Mouse (Mus musculus) embryonic facial prominence, embryonic 10.5 days (tissue): ENCODE data around the gene Wnk4. TPM values are rescaled to one million over a fixed set of nuclear protein-coding genes. Genes with fewer than 3 reads are reported as not detected.

ENCODE experiments used
- DNase-seq: peaks from one replicate; pipeline ENCODE4 v3.0.0-alpha.2; 2017; ENCODE audit warnings: low spot score
- H3K27ac ChIP-seq: fragments of 300-500 bp; sonication (generic); replicated peaks from 2 replicates; pipeline ENCODE4 v1.5.1; 2016; ENCODE audit warnings: mild to moderate bottlenecking
- H3K27me3 ChIP-seq: fragments of 300-500 bp; sonication (generic); replicated peaks from 2 replicates; pipeline ENCODE4 v1.6.1; 2016; ENCODE audit warnings: low read depth, mild to moderate bottlenecking; ENCODE audit not compliant: poor library complexity, severe bottlenecking
- H3K36me3 ChIP-seq: fragments of 300-500 bp; sonication (generic); replicated peaks from 2 replicates; pipeline ENCODE4 v1.6.1; 2016; ENCODE audit warnings: mild to moderate bottlenecking, moderate library complexity
- H3K4me1 ChIP-seq: fragments of 300-500 bp; sonication (generic); 2 replicates; pipeline ENCODE4 v1.6.1; 2016
- H3K4me3 ChIP-seq: fragments of 300-500 bp; sonication (generic); 2 replicates; pipeline ENCODE4 v1.5.1; 2016; ENCODE audit warnings: mild to moderate bottlenecking, moderate library complexity
- H3K9me3 ChIP-seq: fragments of 300-500 bp; sonication (generic); 2 replicates; pipeline ENCODE4 v1.6.1; 2016; ENCODE audit warnings: mild to moderate bottlenecking
- WGBS: fragments of 180-500 bp; shearing (Covaris S2); methylation state at CpG from one replicate; pipeline ENCODE4 v1.1.7; 2016; 5-methylcytosine and 5-hydroxymethylcytosine counted together
- polyA plus RNA-seq: library from polyadenylated mRNA; unstranded; fragments of >200 nt; fragmentation: Nextera tagmentation; extraction: Ambion mirVana; gene quantifications from 2 replicates; pipeline ENCODE4 v1.2.1, GENCODE M21; 2016

Gene Wnk4
- polyA plus RNA-seq, 1 experiment from 2014 or later = 8.3 TPM

- Histone ChIP-seq H3K27ac (no peak overlapping the region), H3K4me3 (peak overlapping the region; percentile 70), H3K27me3 (peaks cover 81% of the 10 kb centered on the region), H3K9me3 (no peaks in the 10 kb centered on the region), H3K4me1 (peaks cover 68% of the 10 kb centered on the region), H3K36me3 (peaks cover 3% of the 10 kb centered on the region; the same call in 1 of the 2 replicates)
- WGBS = 4% methylated on average over 3 of the region's 3 CpGs
- no peak for DNase-seq
Observed at GRCm38 (mm10) chr11:101263989-101264280, 3.6 kb downstream of the Wnk4 start.

- no peaks in the 10 kb centered on the region for H3K36me3 ChIP-seq
- DNase-seq = peak; percentile 64
- 2% methylated on average over 31 of the region's 31 CpGs for WGBS
- H3K4me3 ChIP-seq = peak overlapping the region; percentile 53
- H3K27ac ChIP-seq = peak overlapping the region; percentile 5; the same call in 1 of the 2 replicates
- H3K27me3 ChIP-seq = peaks cover 85% of the 10 kb centered on the region
- H3K9me3 ChIP-seq = no peaks in the 10 kb centered on the region
- H3K4me1 ChIP-seq = peaks cover 65% of the 10 kb centered on the region
Observed at GRCm38 (mm10) chr11:101264954-101265471, 4.6 kb downstream of the Wnk4 start.

GRCm38 (mm10) chr11:101265906-101266305, 5.5 kb downstream of the Wnk4 start:
- no peaks in the 10 kb centered on the region for H3K36me3 ChIP-seq
- no peak overlapping the region for H3K27ac ChIP-seq
- no peak for DNase-seq
- no peaks in the 10 kb centered on the region for H3K9me3 ChIP-seq
- peak overlapping the region; percentile 53; the same call in 1 of the 2 replicates for H3K4me3 ChIP-seq
- 19% methylated on average over 6 of the region's 6 CpGs for WGBS
- H3K4me1 ChIP-seq = peaks cover 57% of the 10 kb centered on the region
- H3K27me3 ChIP-seq = peaks cover 83% of the 10 kb centered on the region

- no peak for DNase-seq
- no peaks in the 10 kb centered on the region for H3K9me3 ChIP-seq
Observed at GRCm38 (mm10) chr11:101269577-101270116, 9.3 kb downstream of the Wnk4 start.

GRCm38 (mm10) chr11:101272446-101272845, 12.1 kb downstream of the Wnk4 start:
- H3K27me3 ChIP-seq = peaks cover 34% of the 10 kb centered on the region
- WGBS = 87% methylated on average over 3 of the region's 3 CpGs

More at GRCm38 (mm10) chr11:101269577-101270116, 9.3 kb downstream of the Wnk4 start:
- 0 out of 2 replicates have a peak overlapping the region, but pooled peaks have one; percentile 9 for H3K4me3 ChIP-seq
- H3K27ac ChIP-seq = no peak overlapping the region
- H3K36me3 ChIP-seq = no peaks in the 10 kb centered on the region
- peaks cover 24% of the 10 kb centered on the region for H3K4me1 ChIP-seq
- 34% methylated on average over 10 of the region's 10 CpGs for WGBS
- H3K27me3 ChIP-seq = peaks cover 45% of the 10 kb centered on the region

GRCm38 (mm10) chr11:101275309-101275708, 14.9 kb downstream of the Wnk4 start:
- Histone ChIP-seq H3K27me3 (peaks cover 27% of the 10 kb centered on the region), H3K4me3 (no peak overlapping the region), H3K4me1 (peaks cover 39% of the 10 kb centered on the region), H3K36me3 (peaks cover 18% of the 10 kb centered on the region), H3K27ac (no peak overlapping the region), H3K9me3 (no peaks in the 10 kb centered on the region)
- 81% methylated on average over 4 of the region's 4 CpGs for WGBS
- no peak for DNase-seq

More at GRCm38 (mm10) chr11:101272446-101272845, 12.1 kb downstream of the Wnk4 start:
- DNase-seq = no peak
- Histone ChIP-seq H3K4me3 (no peak overlapping the region), H3K36me3 (peaks cover 16% of the 10 kb centered on the region), H3K27ac (no peak overlapping the region), H3K9me3 (no peaks in the 10 kb centered on the region), H3K4me1 (peaks cover 33% of the 10 kb centered on the region)

- H3K27me3 ChIP-seq = peaks cover 39% of the 10 kb centered on the region
- no peaks in the 10 kb centered on the region for H3K9me3 ChIP-seq
- WGBS = 28% methylated on average over 27 of the region's 27 CpGs
- peak overlapping the region; percentile 89 for H3K4me3 ChIP-seq
- peaks cover 18% of the 10 kb centered on the region for H3K36me3 ChIP-seq
- no peak overlapping the region; the same call in 1 of the 2 replicates for H3K27ac ChIP-seq
- peaks cover 39% of the 10 kb centered on the region for H3K4me1 ChIP-seq
- DNase-seq = no peak
Observed at GRCm38 (mm10) chr11:101276319-101277070, 16.1 kb downstream of the Wnk4 start.

- no peaks in the 10 kb centered on the region for H3K9me3 ChIP-seq
- peak overlapping the region; percentile 89 for H3K4me3 ChIP-seq
- peaks cover 40% of the 10 kb centered on the region for H3K27me3 ChIP-seq
- DNase-seq = no peak
- peaks cover 18% of the 10 kb centered on the region for H3K36me3 ChIP-seq
- peaks cover 39% of the 10 kb centered on the region for H3K4me1 ChIP-seq
- 80% methylated on average over 12 of the region's 12 CpGs for WGBS
- peak overlapping the region; percentile 87 for H3K27ac ChIP-seq
Observed at GRCm38 (mm10) chr11:101277381-101278222, 17.2 kb downstream of the Wnk4 start.

GRCm38 (mm10) chr11:101278223-101279192, 18.1 kb downstream of the Wnk4 start, which contains the start of the genes Cntd1 and Coa3:
Gene Cntd1, plus strand, starts transcription at chr11:101279012.
Gene Coa3, minus strand, starts transcription at chr11:101279114.
- H3K27me3 ChIP-seq = peaks cover 40% of the 10 kb centered on the region
- H3K4me1 ChIP-seq = peaks cover 45% of the 10 kb centered on the region
- peak; percentile 90 for DNase-seq
- WGBS = 11% methylated on average over 45 of the region's 45 CpGs
- H3K4me3 ChIP-seq = peak within 1 kb of the TSS; percentile 89
- peaks cover 18% of the 10 kb centered on the region for H3K36me3 ChIP-seq
- H3K27ac ChIP-seq = peak within 1 kb of the TSS; percentile 87
- H3K9me3 ChIP-seq = no peaks in the 10 kb centered on the region

GRCm38 (mm10) chr11:101279193-101279569, 18.8 kb downstream of the Wnk4 start:
- Histone ChIP-seq H3K27ac (peak overlapping the region; percentile 87; the same call in 1 of the 2 replicates), H3K4me1 (peaks cover 45% of the 10 kb centered on the region), H3K9me3 (no peaks in the 10 kb centered on the region), H3K36me3 (peaks cover 18% of the 10 kb centered on the region), H3K4me3 (peak overlapping the region; percentile 89), H3K27me3 (peaks cover 40% of the 10 kb centered on the region)
- 66% methylated on average over 14 of the region's 14 CpGs for WGBS
- DNase-seq = no peak

- Histone ChIP-seq H3K27me3 (peaks cover 44% of the 10 kb centered on the region), H3K36me3 (peaks cover 27% of the 10 kb centered on the region), H3K4me1 (peaks cover 37% of the 10 kb centered on the region), H3K9me3 (no peaks in the 10 kb centered on the region), H3K4me3 (no peak overlapping the region), H3K27ac (no peak overlapping the region)
- 56% methylated on average over 7 of the region's 7 CpGs for WGBS
- no peak for DNase-seq
Observed at GRCm38 (mm10) chr11:101280837-101281236, 20.5 kb downstream of the Wnk4 start.
